Mouse (Mus musculus) spleen, adult 12 weeks (tissue): ENCODE results near the gene Shb.

ENCODE experiments used
- DNase-seq: peaks from one replicate; pipeline ENCODE4 v3.0.0; 2022; ENCODE audit warnings: low spot score

The Shb gene

GRCm38 (mm10) chr4:45532375-45532774, at the start of gene Shb:
Gene Shb (minus strand): TSS chr4:45532470.
- DNase-seq = no peak

GRCm38 (mm10) chr4:45581095-45581494, 48.8 kb upstream of the Shb start:
- DNase-seq = no peak

- DNase-seq = no peak
Measured at GRCm38 (mm10) chr4:45578554-45579370, 46.5 kb upstream of the Shb start.

- no peak for DNase-seq
Measured at GRCm38 (mm10) chr4:45577631-45578030, 45.4 kb upstream of the Shb start.

GRCm38 (mm10) chr4:45574614-45575169, 42.4 kb upstream of the Shb start:
- DNase-seq = no peak

GRCm38 (mm10) chr4:45569521-45569920, 37.3 kb upstream of the Shb start:
- DNase-seq = no peak

- DNase-seq = no peak
Measured at GRCm38 (mm10) chr4:45558211-45558610, 25.9 kb upstream of the Shb start.

GRCm38 (mm10) chr4:45552571-45552970, 20.3 kb upstream of the Shb start:
- DNase-seq = no peak

GRCm38 (mm10) chr4:45550970-45551369, 18.7 kb upstream of the Shb start:
- no peak for DNase-seq

GRCm38 (mm10) chr4:45549514-45549913, 17.2 kb upstream of the Shb start:
- no peak for DNase-seq

GRCm38 (mm10) chr4:45545851-45546250, 13.6 kb upstream of the Shb start:
- no peak for DNase-seq

GRCm38 (mm10) chr4:45543481-45544051, 11.3 kb upstream of the Shb start:
- no peak for DNase-seq

- no peak for DNase-seq
Measured at GRCm38 (mm10) chr4:45540151-45540933, 8.1 kb upstream of the Shb start.

- DNase-seq = no peak
Measured at GRCm38 (mm10) chr4:45539187-45539586, 6.9 kb upstream of the Shb start.

- DNase-seq = no peak
Measured at GRCm38 (mm10) chr4:45533436-45533940, 1.2 kb upstream of the Shb start.

- DNase-seq = peak; percentile 75
Measured at GRCm38 (mm10) chr4:45530662-45531542, 1.4 kb downstream of the Shb start.

- peak; percentile 37 for DNase-seq
Measured at GRCm38 (mm10) chr4:45529986-45530597, 2.2 kb downstream of the Shb start.

GRCm38 (mm10) chr4:45529201-45529985, 2.9 kb downstream of the Shb start:
- DNase-seq = peak; percentile 40

GRCm38 (mm10) chr4:45528355-45529198, 3.7 kb downstream of the Shb start:
- DNase-seq = no peak
